Mouse (Mus musculus) C2C12 (cell line): ENCODE results near the gene Fbxo21. TPM values are rescaled to one million over a fixed set of nuclear protein-coding genes. Genes with fewer than 3 reads are reported as not detected.

Experiments
- H3K27me3 ChIP-seq: one replicate; pipeline ENCODE4 v1.6.1; 2011; ENCODE audit not compliant: control insufficient read depth, insufficient read depth, insufficient read length
- H3K36me3 ChIP-seq: one replicate; pipeline ENCODE4 v1.6.1; 2011; ENCODE audit not compliant: control insufficient read depth, insufficient read depth
- H3K4me3 ChIP-seq: one replicate; pipeline ENCODE4 v1.5.1; 2011; ENCODE audit warnings: mild to moderate bottlenecking, control low read depth; ENCODE audit not compliant: poor library complexity, insufficient read depth, severe bottlenecking
- H3K79me2 ChIP-seq: one replicate; pipeline ENCODE4 v1.6.1; 2011; ENCODE audit not compliant: control insufficient read depth, insufficient read depth
- H3K79me3 ChIP-seq: one replicate; pipeline ENCODE4 v1.6.1; 2011; ENCODE audit warnings: low read depth, control low read depth
- H3ac ChIP-seq: one replicate; pipeline ENCODE3; 2011; ENCODE audit warnings: low read depth; ENCODE audit not compliant: control insufficient read depth, insufficient read length
- CEBPB ChIP-seq: IDR thresholded peaks from one replicate; pipeline ENCODE4 v1.6.1; 2011; ENCODE audit warnings: low read depth, mild to moderate bottlenecking, control low read depth, moderate library complexity
- CTCF ChIP-seq: IDR thresholded peaks from one replicate; pipeline ENCODE4 v1.5.1; 2011; ENCODE audit not compliant: control insufficient read depth, insufficient read depth, insufficient read length
- FOSL1 ChIP-seq: IDR thresholded peaks from one replicate; pipeline ENCODE4 v1.8.0; 2011; ENCODE audit warnings: mild to moderate bottlenecking, low read length; ENCODE audit not compliant: poor library complexity, insufficient read depth, severe bottlenecking
- MAX ChIP-seq: IDR thresholded peaks from one replicate; pipeline ENCODE4 v1.6.1; 2011; ENCODE audit warnings: mild to moderate bottlenecking, control low read depth
- MYOD1 ChIP-seq: IDR thresholded peaks from one replicate; pipeline ENCODE4 v1.6.1; 2011; ENCODE audit warnings: low read depth; ENCODE audit not compliant: control insufficient read depth, insufficient read length
- MYOG ChIP-seq: IDR thresholded peaks from one replicate; pipeline ENCODE4 v1.6.1; 2011; ENCODE audit not compliant: control insufficient read depth, insufficient read length; ENCODE audit errors: extremely low read depth
- USF1 ChIP-seq: IDR thresholded peaks from one replicate; pipeline ENCODE4 v1.6.1; 2011; ENCODE audit warnings: low read depth, mild to moderate bottlenecking, control low read depth, moderate library complexity
- polyA plus RNA-seq: library from polyadenylated mRNA; unstranded; fragments of >200 nt; fragmentation: generic; extraction: Trizol; gene quantifications from one replicate; pipeline ENCODE4 v1.2.1, GENCODE M21; 2012; ENCODE audit warnings: missing spikeins

The Fbxo21 gene
- polyA plus RNA-seq, 1 experiment, result 16.0 TPM

- Histone ChIP-seq H3ac (no peak overlapping the region), H3K36me3 (no peaks in the 10 kb centered on the region), H3K27me3 (no peaks in the 10 kb centered on the region), H3K79me3 (no peaks in the 10 kb centered on the region), H3K79me2 (no peaks in the 10 kb centered on the region), H3K4me3 (no peak overlapping the region)
- no peak for TF ChIP-seq MAX
- TF ChIP-seq MYOD1, result no peak
- no peak for TF ChIP-seq USF1
- no peak for TF ChIP-seq MYOG
- TF ChIP-seq CEBPB, result no peak
- TF ChIP-seq CTCF, result no peak
- TF ChIP-seq FOSL1, result no peak
Measured at GRCm38 (mm10) chr5:118043761-118044160, 67.2 kb downstream of the Fbxo21 start.

- Histone ChIP-seq H3K4me3 (no peak overlapping the region), H3ac (no peak overlapping the region)
Measured at GRCm38 (mm10) chr5:118044907-118045306, 68.4 kb downstream of the Fbxo21 start.

GRCm38 (mm10) chr5:118045385-118045784 lies 68.9 kb downstream of the Fbxo21 start:
- H3ac ChIP-seq, result no peak overlapping the region
- H3K4me3 ChIP-seq, result no peak overlapping the region
- no peak for TF ChIP-seq CTCF
- TF ChIP-seq USF1, result no peak
- no peak for TF ChIP-seq MYOD1
- H3K27me3 ChIP-seq, result no peaks in the 10 kb centered on the region
- H3K36me3 ChIP-seq, result no peaks in the 10 kb centered on the region
- H3K79me2 ChIP-seq, result no peaks in the 10 kb centered on the region
- no peaks in the 10 kb centered on the region for H3K79me3 ChIP-seq

More at GRCm38 (mm10) chr5:118044907-118045306, 68.4 kb downstream of the Fbxo21 start:
- no peaks in the 10 kb centered on the region for H3K79me2 ChIP-seq
- no peaks in the 10 kb centered on the region for H3K36me3 ChIP-seq
- no peaks in the 10 kb centered on the region for H3K27me3 ChIP-seq
- TF ChIP-seq CEBPB (no peak), CTCF (no peak), MYOD1 (no peak), USF1 (no peak), MYOG (no peak), FOSL1 (no peak), MAX (no peak)
- H3K79me3 ChIP-seq, result no peaks in the 10 kb centered on the region

GRCm38 (mm10) chr5:118047091-118047757 lies 70.7 kb downstream of the Fbxo21 start:
- H3K27me3 ChIP-seq, result no peaks in the 10 kb centered on the region
- no peaks in the 10 kb centered on the region for H3K79me2 ChIP-seq
- H3K4me3 ChIP-seq, result no peak overlapping the region
- no peak overlapping the region for H3ac ChIP-seq
- no peaks in the 10 kb centered on the region for H3K79me3 ChIP-seq
- TF ChIP-seq MYOG (no peak), FOSL1 (no peak), MAX (no peak), CTCF (no peak)
- H3K36me3 ChIP-seq, result no peaks in the 10 kb centered on the region

- no peak overlapping the region for H3ac ChIP-seq
- H3K36me3 ChIP-seq, result no peaks in the 10 kb centered on the region
- no peak overlapping the region for H3K4me3 ChIP-seq
- no peaks in the 10 kb centered on the region for H3K79me3 ChIP-seq
- no peak for TF ChIP-seq CEBPB
- no peak for TF ChIP-seq MYOG
- TF ChIP-seq USF1, result no peak
- TF ChIP-seq CTCF, result no peak
- no peak for TF ChIP-seq FOSL1
- no peak for TF ChIP-seq MYOD1
- TF ChIP-seq MAX, result no peak
- H3K79me2 ChIP-seq, result no peaks in the 10 kb centered on the region
- H3K27me3 ChIP-seq, result no peaks in the 10 kb centered on the region
Measured at GRCm38 (mm10) chr5:118048412-118048811, 71.9 kb downstream of the Fbxo21 start.

- no peaks in the 10 kb centered on the region for H3K36me3 ChIP-seq
- no peaks in the 10 kb centered on the region for H3K27me3 ChIP-seq
- TF ChIP-seq MYOG (no peak), CTCF (no peak), FOSL1 (no peak), USF1 (no peak), CEBPB (no peak), MAX (no peak), MYOD1 (no peak)
- no peaks in the 10 kb centered on the region for H3K79me2 ChIP-seq
- H3K79me3 ChIP-seq, result no peaks in the 10 kb centered on the region
- no peak overlapping the region for H3ac ChIP-seq
- H3K4me3 ChIP-seq, result no peak overlapping the region
Measured at GRCm38 (mm10) chr5:118048928-118049327, 72.4 kb downstream of the Fbxo21 start.
